Mouse (Mus musculus): ENCODE results near the gene Mlst8.

DNA sequence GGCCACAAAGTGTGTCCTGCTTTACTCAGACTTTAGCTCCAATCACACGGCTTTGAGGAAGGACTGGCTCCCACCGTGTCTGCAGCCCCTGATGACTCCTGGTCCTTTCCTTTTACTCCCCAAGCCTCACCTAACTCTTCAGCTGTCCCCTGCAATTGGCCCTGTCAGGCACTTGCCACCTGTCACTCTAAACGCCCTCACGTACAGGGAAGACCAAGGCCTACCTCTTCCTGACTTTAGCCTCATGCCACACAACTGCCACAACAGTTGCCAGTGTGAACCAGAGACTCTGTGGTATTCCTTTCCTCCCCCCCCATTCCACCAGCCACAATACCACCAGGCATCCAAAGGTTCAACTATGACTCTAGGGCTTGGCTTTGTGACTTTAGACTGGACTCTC lies 41.6 kb upstream of the Mlst8 start:
- no peak for TF ChIP-seq CTCF (IDR thresholded peaks at IDR 0.05; ENCODE audit: low read depth)
- no peak for TF ChIP-seq EP300 (IDR thresholded peaks at IDR 0.05; ENCODE audit: low read depth)

Data from liver, postnatal 0 days (tissue).